Mouse (Mus musculus) liver, embryonic 16.5 days (tissue): ENCODE measurements around the gene Zfp759. TPM values are rescaled to one million over a fixed set of nuclear protein-coding genes. Genes with fewer than 3 reads are reported as not detected.

Experiments used
- ATAC-seq: fragments of 200-750 bp; cut with Nextera tagmentation; 2 replicates; pipeline ENCODE4 v1.8.0; 2017; ENCODE audit warnings: low read depth, mild to moderate bottlenecking, moderate number of reproducible peaks, moderate library complexity
- H3K27ac ChIP-seq: fragments of 300-500 bp; sonication (generic); 2 replicates; pipeline ENCODE4 v1.5.1; 2014; ENCODE audit warnings: mild to moderate bottlenecking, low read length
- H3K27me3 ChIP-seq: fragments of 300-500 bp; sonication (generic); 2 replicates; pipeline ENCODE4 v1.6.1; 2014; ENCODE audit warnings: low read depth, low read length, mixed read lengths; ENCODE audit not compliant: control insufficient read depth, insufficient read depth
- H3K36me3 ChIP-seq: fragments of 300-500 bp; sonication (generic); 2 replicates; pipeline ENCODE4 v1.6.1; 2014; ENCODE audit warnings: mild to moderate bottlenecking; ENCODE audit not compliant: control insufficient read depth, insufficient read depth
- H3K4me1 ChIP-seq: fragments of 300-500 bp; sonication (generic); 2 replicates; pipeline ENCODE4 v1.6.1; 2014; ENCODE audit warnings: low read depth, low read length, mixed read lengths; ENCODE audit not compliant: control insufficient read depth
- H3K4me2 ChIP-seq: fragments of 300-500 bp; sonication (generic); 2 replicates; pipeline ENCODE4 v1.6.1; 2014; ENCODE audit warnings: low read depth, low read length, mixed read lengths
- H3K4me3 ChIP-seq: fragments of 300-500 bp; sonication (generic); 2 replicates; pipeline ENCODE4 v1.5.1; 2014; ENCODE audit warnings: low read depth, mild to moderate bottlenecking, low read length
- H3K9ac ChIP-seq: fragments of 300-500 bp; sonication (generic); 2 replicates; pipeline ENCODE4 v1.6.1; 2014; ENCODE audit warnings: low read depth, low read length
- H3K9me3 ChIP-seq: fragments of 300-500 bp; sonication (generic); replicated peaks from 2 replicates; pipeline ENCODE4 v1.6.1; 2016; ENCODE audit warnings: low read length; ENCODE audit not compliant: control insufficient read depth
- WGBS: fragments of 180-500 bp; shearing (Covaris S2); extraction: QIAGEN DNeasy Blood & Tissue Kit; methylation state at CpG from one replicate; pipeline ENCODE4 v1.1.7; 2014; ENCODE audit not compliant: insufficient replicate concordance; 5-methylcytosine and 5-hydroxymethylcytosine counted together
- polyA plus RNA-seq: library from polyadenylated mRNA; unstranded; fragments of >200 nt; fragmentation: Nextera tagmentation; extraction: Ambion mirVana; gene quantifications from 2 replicates; pipeline ENCODE4 v1.2.1, GENCODE M21; 2015

Gene Zfp759
- polyA plus RNA-seq, 1 experiment from 2014 or later = 0.44 TPM

DNA sequence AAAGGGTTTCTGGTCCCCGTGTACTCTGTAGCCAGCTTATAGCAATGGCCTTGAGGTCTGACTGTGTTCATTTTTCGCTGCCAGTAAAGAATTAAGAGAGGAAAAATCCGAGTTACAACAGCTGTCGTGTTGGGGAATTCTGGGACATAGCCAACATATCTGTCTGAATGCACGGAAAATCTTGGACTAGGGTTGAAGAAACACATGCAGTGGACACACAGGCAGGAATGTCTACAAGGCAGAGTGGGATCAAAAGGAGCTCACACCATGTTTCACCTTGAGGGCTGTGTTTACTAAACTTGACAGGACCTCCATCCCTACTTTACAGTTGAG is 52.2 kb downstream of the Zfp759 start:
- WGBS = 23% methylated on average over 5 of the region's 5 CpGs
- peak overlapping the region; percentile 66 for H3K4me2 ChIP-seq
- no peak for ATAC-seq
- H3K36me3 ChIP-seq = no peaks in the 10 kb centered on the region
- H3K4me3 ChIP-seq = peak overlapping the region; percentile 67
- no peak overlapping the region for H3K9ac ChIP-seq
- no peaks in the 10 kb centered on the region for H3K9me3 ChIP-seq
- no peaks in the 10 kb centered on the region for H3K4me1 ChIP-seq
- H3K27me3 ChIP-seq = no peaks in the 10 kb centered on the region
- no peak overlapping the region for H3K27ac ChIP-seq

Other genes starting within 250 kb of the Zfp759 start
- gene Gm10767, start 216.7 kb upstream of the Zfp759 start, polyA plus RNA-seq = 0.30 and 0.32 TPM in 2 replicates
- 0.74 and 0.80 TPM in 2 replicates for gene Zfp712, start 60.5 kb upstream of the Zfp759 start, polyA plus RNA-seq
- gene Zfp708, start 23.7 kb upstream of the Zfp759 start, polyA plus RNA-seq = 0.60 and 0.83 TPM in 2 replicates
- 1.1 and 1.2 TPM in 2 replicates for gene Gm28557, start 13.1 kb upstream of the Zfp759 start, polyA plus RNA-seq
- gene Rslcan18, start 5.4 kb upstream of the Zfp759 start, polyA plus RNA-seq = 0.17 and 0.26 TPM in 2 replicates
- gene Rsl1, start 51.5 kb downstream of the Zfp759 start, polyA plus RNA-seq = 1.3 TPM in 2 replicates
- 0.28 and 0.35 TPM in 2 replicates for gene Zfp455, start 72.8 kb downstream of the Zfp759 start, polyA plus RNA-seq
- 0.41 and 0.50 TPM in 2 replicates for gene Zfp458, start 156.8 kb downstream of the Zfp759 start, polyA plus RNA-seq
- 0.46 TPM in 1 of 2 replicates, not detected in the other for gene Zfp457, start 184.8 kb downstream of the Zfp759 start, polyA plus RNA-seq
- 0.65 and 0.75 TPM in 2 replicates for gene Zfp595, start 210.9 kb downstream of the Zfp759 start, polyA plus RNA-seq
- gene Gm28044, start 238.9 kb downstream of the Zfp759 start, polyA plus RNA-seq = 0.19 TPM in 1 of 2 replicates, not detected in the other
- 0.62 and 0.63 TPM in 2 replicates for gene Zfp953, start 238.9 kb downstream of the Zfp759 start, polyA plus RNA-seq